Mouse (Mus musculus) CH12.LX (cell line): ENCODE measurements around the gene Slc29a3.

Experiments used
- CTCF ChIP-seq, 2 experiments: IDR thresholded peaks in 1 of 2; conservative IDR thresholded peaks in 1 of 2; 2 replicates each; pipeline ENCODE4 v1.5.1; 2011 to 2012; ENCODE audit warnings: low read depth in 2 of 2, low read length in 2 of 2, improper control_type of control experiment in 1 of 2, inconsistent platforms in 1 of 2, mild to moderate bottlenecking in 1 of 2, moderate library complexity in 1 of 2
- E2F4 ChIP-seq: IDR thresholded peaks from 2 replicates; pipeline ENCODE4 v1.6.1; 2011; ENCODE audit warnings: low read depth, low read length, improper control_type of control experiment; ENCODE audit not compliant: insufficient replicate concordance
- EP300 ChIP-seq: IDR thresholded peaks from 2 replicates; pipeline ENCODE4 v1.6.1; 2011; ENCODE audit warnings: low read length, improper control_type of control experiment
- MAFK ChIP-seq: IDR thresholded peaks from 2 replicates; pipeline ENCODE4 v1.6.1; 2011; ENCODE audit warnings: low read length, improper control_type of control experiment; ENCODE audit not compliant: insufficient replicate concordance
- MYC ChIP-seq: IDR thresholded peaks from 2 replicates; pipeline ENCODE4 v1.6.1; 2011; ENCODE audit warnings: low read depth, mild to moderate bottlenecking, improper control_type of control experiment, low read length
- POLR2A ChIP-seq: IDR thresholded peaks from 2 replicates; pipeline ENCODE4 v1.6.1; 2011; ENCODE audit warnings: low read depth, mild to moderate bottlenecking, improper control_type of control experiment, low read length
- SMC3 ChIP-seq: IDR thresholded peaks from 2 replicates; pipeline ENCODE4 v1.6.1; 2011; ENCODE audit warnings: low read depth, low read length, improper control_type of control experiment
- TBP ChIP-seq: conservative IDR thresholded peaks from 2 replicates; pipeline ENCODE4 v1.6.1; 2011; ENCODE audit warnings: low read depth, low read length, improper control_type of control experiment
- USF1 ChIP-seq: IDR thresholded peaks from 2 replicates; pipeline ENCODE4 v1.6.1; 2014; ENCODE audit warnings: low read depth, mild to moderate bottlenecking, inconsistent platforms, low read length, improper control_type of control experiment
- USF2 ChIP-seq: conservative IDR thresholded peaks from 2 replicates; pipeline ENCODE4 v1.6.1; 2011; ENCODE audit warnings: low read depth, low read length, improper control_type of control experiment
- ZC3H11A ChIP-seq: IDR thresholded peaks from 2 replicates; pipeline ENCODE4 v1.6.1; 2012; ENCODE audit warnings: low read depth, mild to moderate bottlenecking, inconsistent platforms, low read length, improper control_type of control experiment
- ZNF384 ChIP-seq: IDR thresholded peaks from 2 replicates; pipeline ENCODE4 v1.6.1; 2012; ENCODE audit warnings: low read depth, low read length, improper control_type of control experiment, inconsistent platforms

DNA sequence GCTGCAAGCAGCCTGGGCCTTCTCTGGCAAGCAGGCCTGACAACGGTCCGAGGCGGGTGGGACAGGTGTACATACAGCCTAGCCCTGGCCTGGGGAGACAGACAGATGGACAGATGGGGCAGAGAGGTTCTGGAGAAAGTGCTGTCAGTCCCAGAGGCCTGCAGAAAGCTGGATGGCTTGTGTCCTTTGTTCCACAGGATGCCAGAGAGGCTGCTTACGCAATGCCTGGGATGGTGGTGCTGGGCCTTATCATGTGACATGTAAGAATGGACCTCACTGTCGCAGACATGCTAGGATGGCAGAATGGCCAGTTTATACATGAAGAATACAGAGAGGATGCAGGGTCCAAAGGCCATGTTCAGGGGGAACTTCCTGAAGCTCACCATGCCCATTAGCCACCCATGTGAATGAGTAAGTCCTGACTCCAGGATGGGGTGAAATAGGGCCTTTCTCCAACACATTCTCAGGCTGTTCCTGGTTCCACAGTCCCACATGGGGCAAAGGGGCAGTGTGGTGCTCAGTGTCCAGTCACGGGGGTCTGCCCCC, 4.9 kb downstream of the Slc29a3 start:
- no peak for TF ChIP-seq USF2
- TF ChIP-seq CTCF (conservative IDR thresholded peaks at IDR 0.05 in 1 of 2, IDR thresholded peaks at IDR 0.05 in 1 of 2; ENCODE audit: low read depth in 2 of 2, low read length in 2 of 2), result no peak
- TF ChIP-seq ZC3H11A, result no peak
- TF ChIP-seq E2F4, result no peak
- no peak for TF ChIP-seq MYC
- no peak for TF ChIP-seq POLR2A
- no peak for TF ChIP-seq USF1
- TF ChIP-seq EP300, result no peak
- TF ChIP-seq TBP, result no peak
- TF ChIP-seq SMC3, result no peak
- TF ChIP-seq ZNF384, result no peak
- no peak for TF ChIP-seq MAFK
